Mouse (Mus musculus) left cerebral cortex, adult 8-10 months (tissue): ENCODE results near the gene Ubap2. TPM values are rescaled to one million over a fixed set of nuclear protein-coding genes. Genes with fewer than 3 reads are reported as not detected.
A peak's percentile ranks its signal among the peaks of the same experiment; 100 is the strongest.

Experiments used
- DNase-seq, 2 experiments: peaks; one replicate each; pipeline ENCODE4 v3.0.0; 2022; ENCODE audit warnings: low spot score in 2 of 2
- total RNA-seq, 4 experiments: library from RNA; stranded (reverse); gene quantifications; 2 replicates each; pipeline ENCODE4 v1.2.4; 2022

The Ubap2 gene
- total RNA-seq, 4 experiments from 2014 or later = 38.8 to 46.3 (median 45.3) TPM

- DNase-seq = no peak
Observed at GRCm38 (mm10) chr4:41260691-41261090, 14.3 kb downstream of the Ubap2 start.

DNA sequence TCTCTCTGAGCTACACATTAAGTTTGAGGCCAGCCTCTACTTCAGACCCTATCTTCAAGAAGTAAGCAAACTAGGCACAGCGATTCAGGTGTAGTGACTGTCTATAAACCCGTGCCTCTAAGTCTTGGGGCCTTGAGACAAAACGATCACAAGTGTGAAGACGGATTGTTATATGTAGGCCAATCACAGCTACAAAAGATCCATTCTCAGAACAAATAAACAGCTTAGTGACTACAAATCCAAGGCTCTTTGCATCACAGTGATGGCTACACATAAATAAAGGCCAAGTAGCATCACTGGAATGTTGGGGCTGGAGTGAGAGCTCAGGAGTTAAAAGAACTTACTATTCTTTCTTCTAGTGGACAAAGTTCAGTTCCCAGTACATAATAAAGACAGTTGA, 15.9 kb downstream of the Ubap2 start:
- no peak for DNase-seq

GRCm38 (mm10) chr4:41257752-41258151, 17.2 kb downstream of the Ubap2 start:
- no peak for DNase-seq

DNA sequence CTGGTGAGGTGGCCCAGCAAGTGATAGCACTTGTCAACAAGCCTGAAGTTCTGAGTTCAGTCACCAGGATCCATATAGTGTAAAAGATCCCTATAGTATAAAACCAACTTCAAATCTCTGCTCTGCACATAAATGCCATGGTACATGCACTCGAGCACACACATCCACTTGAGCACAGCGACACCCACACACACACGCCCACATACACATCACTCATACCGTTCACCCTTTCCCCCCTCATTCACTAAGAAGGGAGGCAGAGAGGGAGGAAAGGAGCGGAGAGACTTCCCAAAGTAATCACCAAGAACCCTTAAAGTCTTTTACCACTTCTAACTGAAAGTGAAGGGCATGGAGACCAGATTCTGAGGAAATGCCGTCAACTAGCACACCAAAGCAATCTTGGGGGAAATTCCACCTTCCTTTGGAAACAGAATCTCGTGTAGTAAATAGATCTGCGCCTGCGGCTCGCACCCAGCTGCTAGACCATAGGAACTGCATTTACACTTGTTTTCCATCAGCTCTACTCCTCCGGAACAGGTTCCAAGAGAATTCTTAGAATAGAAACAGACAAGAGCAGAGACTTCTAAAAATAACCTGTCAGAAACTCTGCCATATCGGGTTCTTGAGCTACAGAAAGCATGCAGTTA, 19.3 kb downstream of the Ubap2 start:
- DNase-seq = peak in 1 of 2 experiments; percentile 33

- no peak for DNase-seq
Observed at GRCm38 (mm10) chr4:41253756-41254155, 21.2 kb downstream of the Ubap2 start.

DNA sequence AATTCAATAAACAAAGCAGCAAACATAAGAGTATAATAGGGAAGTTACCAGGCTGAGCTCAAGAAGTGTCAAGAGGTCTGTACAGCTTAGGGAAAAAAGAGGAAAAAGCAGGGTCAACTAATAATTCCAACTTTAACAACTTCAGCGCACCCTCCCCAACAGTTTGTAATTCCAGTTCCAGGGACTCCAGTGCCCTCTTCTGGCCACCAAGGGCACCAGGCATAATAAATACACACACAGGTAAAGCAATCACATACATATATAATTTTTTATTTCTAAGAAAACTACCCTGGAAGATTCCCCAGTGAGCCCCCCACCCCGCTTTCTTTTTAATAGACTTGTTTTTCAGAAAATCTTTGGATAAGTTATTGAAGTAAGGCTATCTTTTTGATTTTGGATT, 29.5 kb downstream of the Ubap2 start:
- no peak for DNase-seq

DNA sequence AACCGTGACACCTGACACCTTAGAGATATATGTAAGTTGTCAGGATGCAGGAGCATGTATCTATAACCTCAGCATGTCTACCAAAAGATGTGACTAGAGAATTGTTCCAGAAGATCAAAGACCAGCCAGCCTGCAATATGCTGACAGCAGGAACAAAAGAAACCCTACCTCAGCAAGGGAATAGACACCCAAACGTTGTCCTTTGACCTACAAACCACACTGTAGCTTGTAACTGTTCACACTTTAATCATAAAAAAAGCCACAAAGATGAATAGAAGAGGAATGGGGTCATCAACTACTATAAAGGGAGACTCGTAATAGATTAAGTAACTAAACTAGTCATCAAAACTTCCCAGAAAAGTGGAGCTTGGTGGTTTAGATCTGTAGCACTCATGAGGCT, 34.0 kb downstream of the Ubap2 start:
- no peak for DNase-seq

DNA sequence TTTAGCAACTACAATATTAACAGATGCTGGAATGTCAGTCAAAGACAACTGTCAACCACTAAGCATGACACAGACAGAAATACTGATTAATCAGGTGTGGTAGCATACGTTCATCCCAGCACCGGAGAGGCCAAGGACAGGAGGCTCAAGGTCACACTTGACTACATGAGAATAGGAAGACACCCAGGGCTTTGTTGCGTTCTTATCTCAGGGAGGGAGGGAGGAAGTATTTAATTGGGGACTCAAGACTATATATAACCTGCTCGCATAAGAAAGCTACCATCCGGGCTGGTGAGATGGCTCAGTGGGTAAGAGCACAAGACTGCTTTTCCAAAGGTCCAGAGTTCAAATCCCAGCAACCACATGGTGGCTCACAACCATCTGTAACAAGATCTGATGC, 39.3 kb downstream of the Ubap2 start:
- no peak for DNase-seq

DNA sequence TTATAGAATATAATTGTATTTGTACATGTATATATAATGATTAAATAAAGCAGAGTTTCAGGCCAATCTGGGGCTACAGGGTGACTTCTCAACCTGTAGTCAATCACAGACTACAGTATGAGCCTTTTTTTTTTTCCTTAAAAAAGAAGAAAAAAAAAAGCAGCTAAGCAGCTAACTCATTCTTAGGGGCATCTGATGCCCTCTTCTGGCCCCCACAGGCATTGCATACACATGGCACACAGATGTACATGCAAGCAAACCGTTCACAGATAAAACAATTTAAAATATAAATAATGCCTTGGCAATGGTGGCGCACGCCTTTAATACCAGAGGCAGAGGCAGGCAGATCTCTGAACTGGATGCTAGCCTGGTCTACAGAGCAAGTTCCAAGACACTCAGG, 48.6 kb downstream of the Ubap2 start:
- peak; percentile 13 to 37 for DNase-seq

DNA sequence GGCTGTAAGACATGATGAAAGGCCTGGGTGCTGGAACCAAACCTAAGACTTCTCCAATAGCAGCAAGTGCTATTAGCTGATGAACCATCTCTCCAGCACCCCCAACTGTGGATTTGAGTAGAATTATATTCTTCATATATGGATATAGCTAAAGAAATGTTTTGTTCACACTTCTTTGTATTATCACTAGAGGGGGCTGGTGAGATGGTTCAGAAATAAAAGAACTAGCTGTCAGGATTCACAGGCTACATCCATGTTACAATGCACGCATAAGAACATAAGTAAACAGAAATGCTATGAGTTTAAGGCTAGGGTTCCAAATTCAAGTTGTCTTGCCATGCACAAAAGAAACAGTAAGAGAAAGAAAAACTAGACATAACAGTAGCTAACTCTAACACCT, 49.5 kb downstream of the Ubap2 start:
- no peak for DNase-seq

GRCm38 (mm10) chr4:41208050-41208449, 66.9 kb downstream of the Ubap2 start:
- no peak for DNase-seq

- DNase-seq = no peak
Observed at GRCm38 (mm10) chr4:41205751-41206150, 69.2 kb downstream of the Ubap2 start.

- no peak for DNase-seq
Observed at GRCm38 (mm10) chr4:41202135-41202534, 72.8 kb downstream of the Ubap2 start.

- no peak for DNase-seq
Observed at GRCm38 (mm10) chr4:41196861-41197610, 77.9 kb downstream of the Ubap2 start.

DNA sequence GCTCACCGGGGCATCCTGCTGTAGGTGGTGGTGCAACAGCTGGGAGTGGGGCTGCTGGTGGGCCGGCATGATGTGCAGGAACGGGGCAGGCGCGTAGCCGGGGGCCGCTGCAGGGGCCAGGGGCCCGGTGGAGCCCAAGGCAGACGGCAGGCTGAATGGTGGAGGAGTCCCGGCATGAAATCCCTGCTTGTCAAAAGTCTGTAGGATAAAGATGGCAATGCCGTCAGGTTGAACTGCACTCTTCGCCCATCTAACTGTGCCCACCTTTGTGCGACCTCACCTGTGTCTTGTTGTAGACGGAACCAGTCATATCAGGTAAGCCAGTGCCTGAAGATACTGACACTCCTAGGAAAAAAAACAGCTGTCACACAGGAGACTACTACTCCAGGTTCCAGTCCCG, 79.6 kb downstream of the Ubap2 start:
- no peak for DNase-seq

- DNase-seq = no peak
Observed at GRCm38 (mm10) chr4:41192544-41193512, 82.1 kb downstream of the Ubap2 start.

DNA sequence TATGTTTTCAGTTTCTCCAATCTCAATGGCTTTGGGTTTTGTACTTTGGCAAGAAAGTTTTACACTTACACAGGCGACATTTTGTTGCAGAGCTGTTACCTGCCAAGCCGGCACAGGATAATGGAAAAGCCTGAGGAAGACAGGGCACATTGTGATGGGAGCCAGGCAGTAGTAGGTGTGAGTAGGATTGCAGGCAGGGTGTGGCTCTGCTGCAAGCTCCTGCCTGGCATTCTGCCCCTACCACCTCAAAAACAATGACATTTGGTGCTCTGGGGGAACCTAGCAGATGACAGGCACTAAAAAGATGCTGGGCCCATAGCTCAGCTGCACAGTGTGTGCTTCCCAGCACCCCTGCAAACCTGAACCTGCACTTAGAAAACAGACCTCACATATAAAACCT, 85.1 kb downstream of the Ubap2 start:
- DNase-seq = peak in 1 of 2 experiments; percentile 51

- no peak for DNase-seq
Observed at GRCm38 (mm10) chr4:41179825-41180725, 94.9 kb downstream of the Ubap2 start.

DNA sequence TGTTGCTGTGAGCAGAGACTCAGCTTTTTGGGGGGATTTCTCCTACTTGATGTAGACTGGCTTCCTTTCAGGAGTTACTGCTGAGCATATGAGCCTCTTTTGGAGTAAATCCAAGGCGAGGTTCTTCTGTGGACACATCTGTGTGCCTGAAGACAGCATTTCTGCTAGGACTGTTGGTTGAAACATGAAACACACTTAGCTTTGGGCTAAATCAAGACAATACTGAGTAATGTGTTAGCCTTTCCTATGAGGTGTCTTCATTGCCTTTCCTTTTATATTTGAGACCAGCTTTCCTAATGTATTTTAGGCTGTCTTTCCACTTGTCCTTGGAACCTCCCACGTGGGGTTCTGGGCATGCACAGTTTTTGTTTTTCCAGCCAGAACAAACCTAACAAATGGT, 100.3 kb downstream of the Ubap2 start:
- no peak for DNase-seq

- no peak for DNase-seq
Observed at GRCm38 (mm10) chr4:41170970-41171369, 104.0 kb downstream of the Ubap2 start.
